Mouse (Mus musculus): Measurements from ENCODE around the gene Mtrr. TPM values are rescaled to one million over a fixed set of nuclear protein-coding genes. Genes with fewer than 3 reads are reported as not detected.
A peak's percentile ranks its signal among the peaks of the same experiment; 100 is the strongest.
"Not testable (repeated sequence)": the region's sequence is repeated elsewhere in the genome, so short reads cannot be mapped to it uniquely, and the experiment has no call there.

Gene Mtrr
- polyA plus RNA-seq, 1 experiment = 6.6 TPM

GRCm38 (mm10) chr13:68581086-68581740, 736 bp downstream of the Mtrr start:
- Histone ChIP-seq H3K4me3 (ENCODE audit: insufficient read depth, low read depth, low read length) (peak overlapping the region; percentile 93), H3K4me1 (ENCODE audit: control insufficient read depth, insufficient read depth, insufficient read length, low read length) (no peaks in the 10 kb centered on the region), H3K27ac (replicated peaks; ENCODE audit: low read depth, low read length) (no peak overlapping the region)

GRCm38 (mm10) chr13:68577945-68578344, 4.0 kb downstream of the Mtrr start:
- no peak overlapping the region for H3K27ac ChIP-seq (replicated peaks; ENCODE audit: low read depth, low read length)
- H3K4me1 ChIP-seq (ENCODE audit: control insufficient read depth, insufficient read depth, insufficient read length, low read length) = no peaks in the 10 kb centered on the region
- no peak overlapping the region for H3K4me3 ChIP-seq (ENCODE audit: insufficient read depth, low read depth, low read length)

GRCm38 (mm10) chr13:68574398-68574797, 7.6 kb downstream of the Mtrr start:
- H3K4me3 ChIP-seq (ENCODE audit: insufficient read depth, low read depth, low read length) = no peak overlapping the region
- no peak overlapping the region for H3K27ac ChIP-seq (replicated peaks; ENCODE audit: low read depth, low read length)

GRCm38 (mm10) chr13:68572966-68573913, 8.7 kb downstream of the Mtrr start:
- Histone ChIP-seq H3K4me3 (ENCODE audit: insufficient read depth, low read depth, low read length) (no peak overlapping the region), H3K27ac (replicated peaks; ENCODE audit: low read depth, low read length) (no peak overlapping the region), H3K4me1 (ENCODE audit: control insufficient read depth, insufficient read depth, insufficient read length, low read length) (no peaks in the 10 kb centered on the region)

More at GRCm38 (mm10) chr13:68574398-68574797, 7.6 kb downstream of the Mtrr start:
- no peaks in the 10 kb centered on the region for H3K4me1 ChIP-seq (ENCODE audit: control insufficient read depth, insufficient read depth, insufficient read length, low read length)

- H3K27ac ChIP-seq (replicated peaks; ENCODE audit: low read depth, low read length) = no peak overlapping the region
- H3K4me3 ChIP-seq (ENCODE audit: insufficient read depth, low read depth, low read length) = no peak overlapping the region
- no peaks in the 10 kb centered on the region for H3K4me1 ChIP-seq (ENCODE audit: control insufficient read depth, insufficient read depth, insufficient read length, low read length)
These were observed 9.7 kb downstream of the Mtrr start for GRCm38 (mm10) chr13:68572247-68572646.

GRCm38 (mm10) chr13:68569589-68570336, 12.2 kb downstream of the Mtrr start:
- no peak overlapping the region for H3K27ac ChIP-seq (replicated peaks; ENCODE audit: low read depth, low read length)
- no peaks in the 10 kb centered on the region for H3K4me1 ChIP-seq (ENCODE audit: control insufficient read depth, insufficient read depth, insufficient read length, low read length)
- H3K4me3 ChIP-seq (ENCODE audit: insufficient read depth, low read depth, low read length) = no peak overlapping the region

GRCm38 (mm10) chr13:68568548-68568947, 13.4 kb downstream of the Mtrr start:
- H3K27ac ChIP-seq (replicated peaks; ENCODE audit: low read depth, low read length) = no peak overlapping the region
- no peak overlapping the region for H3K4me3 ChIP-seq (ENCODE audit: insufficient read depth, low read depth, low read length)
- no peaks in the 10 kb centered on the region for H3K4me1 ChIP-seq (ENCODE audit: control insufficient read depth, insufficient read depth, insufficient read length, low read length)

GRCm38 (mm10) chr13:68568110-68568509, 13.8 kb downstream of the Mtrr start:
- Histone ChIP-seq H3K27ac (replicated peaks; ENCODE audit: low read depth, low read length) (no peak overlapping the region), H3K4me3 (ENCODE audit: insufficient read depth, low read depth, low read length) (no peak overlapping the region), H3K4me1 (ENCODE audit: control insufficient read depth, insufficient read depth, insufficient read length, low read length) (no peaks in the 10 kb centered on the region)

- not testable (repeated sequence) for H3K4me3 ChIP-seq (ENCODE audit: insufficient read depth, low read depth, low read length); H3K27ac ChIP-seq (replicated peaks; ENCODE audit: low read depth, low read length); H3K4me1 ChIP-seq (ENCODE audit: control insufficient read depth, insufficient read depth, insufficient read length, low read length)
These were observed 28.6 kb downstream of the Mtrr start for GRCm38 (mm10) chr13:68553391-68553790.

Other genes starting within 250 kb of the Mtrr start
- 4.8 and 17.8 TPM in 2 replicates for gene Fastkd3, start 85 bp upstream of the Mtrr start, polyA plus RNA-seq (2012; ENCODE audit: insufficient read depth, insufficient read length, missing spikeins)
- not detected in 2 replicates for gene 1700001L19Rik, start 15.3 kb upstream of the Mtrr start, polyA plus RNA-seq (2012; ENCODE audit: insufficient read depth, insufficient read length, missing spikeins)